Mouse (Mus musculus): ENCODE results near the gene Zcwpw1.

DNA sequence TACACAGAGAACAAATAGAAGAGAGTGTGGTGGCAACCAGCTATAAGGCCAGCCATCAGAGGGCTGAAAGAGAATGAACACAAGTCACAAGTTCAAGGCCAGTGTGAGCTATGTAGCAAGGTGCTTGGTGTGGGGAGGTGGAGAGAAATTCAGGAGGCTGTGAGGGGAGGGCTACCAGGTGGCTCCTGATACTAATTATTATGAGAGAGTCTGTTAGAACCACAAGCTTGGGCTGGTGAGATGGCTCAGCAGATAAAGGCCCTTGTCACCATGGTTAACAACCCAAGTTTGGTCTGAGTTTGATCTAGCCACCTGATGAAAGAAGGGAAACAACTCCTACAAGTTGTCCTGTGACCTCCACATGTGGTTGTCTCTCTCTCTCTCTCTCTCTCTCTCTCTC lies 14.8 kb upstream of the Zcwpw1 start:
- TF ChIP-seq CTCF (IDR thresholded peaks at IDR 0.05; ENCODE audit: extremely low read depth, insufficient read depth, low read length) (no peak), POLR2A (IDR thresholded peaks at IDR 0.05; ENCODE audit: extremely low read depth, insufficient read depth, low read length) (no peak)

Data from cortical plate, adult 2 months (tissue).